Mouse (Mus musculus) G1E (cell line): ENCODE measurements around the gene Itga9.

Source experiments
- CTCF ChIP-seq: IDR thresholded peaks from 2 replicates; pipeline ENCODE4 v1.5.1; 2012; ENCODE audit warnings: low read depth, low read length, inconsistent platforms, mixed read lengths
- GATA1 ChIP-seq: IDR thresholded peaks from 2 replicates; pipeline ENCODE4 v1.6.1; 2012; ENCODE audit warnings: borderline replicate concordance, low read length, inconsistent platforms, mixed read lengths
- GATA2 ChIP-seq: IDR thresholded peaks from 2 replicates; pipeline ENCODE4 v1.6.1; 2012; ENCODE audit warnings: low read depth, low read length, inconsistent platforms, borderline replicate concordance
- TAL1 ChIP-seq: conservative IDR thresholded peaks from 2 replicates; pipeline ENCODE4 v1.6.1; 2012; ENCODE audit warnings: low read depth, low read length, inconsistent platforms, mixed read lengths

- TF ChIP-seq CTCF, result no peak
- TF ChIP-seq GATA2, result no peak
- TF ChIP-seq TAL1, result no peak
- no peak for TF ChIP-seq GATA1
These were observed 321.5 kb downstream of the Itga9 start for GRCm38 (mm10) chr9:118928007-118928406.
